Mouse (Mus musculus): ENCODE results near the gene 6430548M08Rik.

DNA sequence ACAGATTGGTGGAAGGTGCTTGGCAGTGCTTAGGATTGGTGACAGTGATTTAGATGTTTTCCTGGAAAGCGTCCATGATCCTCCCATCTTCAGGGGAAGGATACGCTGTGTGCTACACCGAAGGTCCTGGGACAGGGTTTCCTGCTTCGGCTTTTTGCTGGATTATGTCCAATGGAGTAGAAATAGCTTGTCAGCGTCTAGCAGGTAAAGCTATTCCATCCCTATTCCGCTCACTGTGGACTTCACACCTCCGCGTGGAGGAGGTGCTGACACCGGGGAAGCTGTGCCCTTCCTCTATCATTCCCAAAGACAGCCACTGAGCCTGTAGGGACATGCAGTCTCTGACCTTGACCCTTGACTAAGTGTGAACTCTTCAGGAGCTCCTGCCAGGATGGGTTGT lies 4.2 kb downstream of the 6430548M08Rik start:
- TF ChIP-seq POLR2A (IDR thresholded peaks at IDR 0.05; ENCODE audit: borderline replicate concordance, extremely low read depth, insufficient read depth, insufficient read length, poor library complexity, severe bottlenecking), result no peak
- no peak for TF ChIP-seq CTCF (IDR thresholded peaks at IDR 0.05; ENCODE audit: borderline replicate concordance, extremely low read depth, insufficient read depth, insufficient read length)

All from brain, embryonic 14.5 days (tissue).